Mouse (Mus musculus) ZHBTc4 (cell line): ENCODE results near the gene Zfyve21.
A peak's percentile ranks its signal among the peaks of the same experiment; 100 is the strongest.

Experiments used
- DNase-seq: peaks from one replicate; pipeline ENCODE4 v3.0.0-alpha.2; 2011; ENCODE audit warnings: low read depth, low spot score

Zfyve21 gene

GRCm38 (mm10) chr12:111813766-111814617, at the start of gene Zfyve21, which contains the start of gene Xrcc3:
Gene Zfyve21 (plus strand): TSS chr12:111814170.
Gene Xrcc3 (minus strand): TSS chr12:111813873.
- DNase-seq, result peak; percentile 100

- peak; percentile 75 for DNase-seq
Observed at GRCm38 (mm10) chr12:111766313-111767236, 47.4 kb upstream of the Zfyve21 start.

GRCm38 (mm10) chr12:111768322-111768928, 45.5 kb upstream of the Zfyve21 start:
- no peak for DNase-seq

GRCm38 (mm10) chr12:111769306-111769705, 44.7 kb upstream of the Zfyve21 start:
- peak; percentile 92 for DNase-seq

- no peak for DNase-seq
Observed at GRCm38 (mm10) chr12:111769816-111770577, 44.0 kb upstream of the Zfyve21 start.

GRCm38 (mm10) chr12:111770651-111771050, 43.3 kb upstream of the Zfyve21 start:
- DNase-seq, result no peak

GRCm38 (mm10) chr12:111774156-111774555, 39.8 kb upstream of the Zfyve21 start:
- DNase-seq, result peak; percentile 58

GRCm38 (mm10) chr12:111774845-111775244, 39.1 kb upstream of the Zfyve21 start:
- DNase-seq, result no peak

- DNase-seq, result no peak
Observed at GRCm38 (mm10) chr12:111777919-111778318, 36.1 kb upstream of the Zfyve21 start.

GRCm38 (mm10) chr12:111779544-111779943, 34.4 kb upstream of the Zfyve21 start:
- DNase-seq, result peak; percentile 62

GRCm38 (mm10) chr12:111785174-111785573, 28.8 kb upstream of the Zfyve21 start:
- DNase-seq, result no peak

GRCm38 (mm10) chr12:111787015-111787414, 27.0 kb upstream of the Zfyve21 start:
- no peak for DNase-seq

- no peak for DNase-seq
Observed at GRCm38 (mm10) chr12:111790090-111790489, 23.9 kb upstream of the Zfyve21 start.

GRCm38 (mm10) chr12:111790631-111791030, 23.3 kb upstream of the Zfyve21 start:
- no peak for DNase-seq

GRCm38 (mm10) chr12:111791474-111792104, 22.4 kb upstream of the Zfyve21 start:
- no peak for DNase-seq

GRCm38 (mm10) chr12:111794102-111794501, 19.9 kb upstream of the Zfyve21 start:
- no peak for DNase-seq

- no peak for DNase-seq
Observed at GRCm38 (mm10) chr12:111794526-111795179, 19.3 kb upstream of the Zfyve21 start.

GRCm38 (mm10) chr12:111795180-111795895, 18.6 kb upstream of the Zfyve21 start:
- DNase-seq, result peak; percentile 65

- DNase-seq, result no peak
Observed at GRCm38 (mm10) chr12:111797251-111797650, 16.7 kb upstream of the Zfyve21 start.
